Mouse (Mus musculus) granulocyte monocyte progenitor cell, adult 5-6 weeks (primary cell): ENCODE measurements around the gene Fam228a. TPM values are rescaled to one million over a fixed set of nuclear protein-coding genes. Genes with fewer than 3 reads are reported as not detected.
"Not testable (repeated sequence)": the region's sequence is repeated elsewhere in the genome, so short reads cannot be mapped to it uniquely, and the experiment has no call there.

Experiments
- ATAC-seq: replicated peaks from 2 replicates; pipeline ENCODE4 v1.8.0; 2016; ENCODE audit warnings: mild to moderate bottlenecking, moderate TSS enrichment, inconsistent platforms; ENCODE audit not compliant: poor library complexity, severe bottlenecking
- total RNA-seq, 2 experiments: library from RNA; stranded (forward) in 1 of 2; stranded (reverse) in 1 of 2; fragments of 200-712, 200-1000 nt in 1 of 2; fragments of >200 nt in 1 of 2; fragmentation: Nextera tagmentation in 1 of 2; gene quantifications; 2 replicates each; pipeline ENCODE4 v1.2.3; 2014 to 2017

The Fam228a gene
- total RNA-seq, 2 experiments from 2014 or later, result 0.26 TPM; not detected in 1

DNA sequence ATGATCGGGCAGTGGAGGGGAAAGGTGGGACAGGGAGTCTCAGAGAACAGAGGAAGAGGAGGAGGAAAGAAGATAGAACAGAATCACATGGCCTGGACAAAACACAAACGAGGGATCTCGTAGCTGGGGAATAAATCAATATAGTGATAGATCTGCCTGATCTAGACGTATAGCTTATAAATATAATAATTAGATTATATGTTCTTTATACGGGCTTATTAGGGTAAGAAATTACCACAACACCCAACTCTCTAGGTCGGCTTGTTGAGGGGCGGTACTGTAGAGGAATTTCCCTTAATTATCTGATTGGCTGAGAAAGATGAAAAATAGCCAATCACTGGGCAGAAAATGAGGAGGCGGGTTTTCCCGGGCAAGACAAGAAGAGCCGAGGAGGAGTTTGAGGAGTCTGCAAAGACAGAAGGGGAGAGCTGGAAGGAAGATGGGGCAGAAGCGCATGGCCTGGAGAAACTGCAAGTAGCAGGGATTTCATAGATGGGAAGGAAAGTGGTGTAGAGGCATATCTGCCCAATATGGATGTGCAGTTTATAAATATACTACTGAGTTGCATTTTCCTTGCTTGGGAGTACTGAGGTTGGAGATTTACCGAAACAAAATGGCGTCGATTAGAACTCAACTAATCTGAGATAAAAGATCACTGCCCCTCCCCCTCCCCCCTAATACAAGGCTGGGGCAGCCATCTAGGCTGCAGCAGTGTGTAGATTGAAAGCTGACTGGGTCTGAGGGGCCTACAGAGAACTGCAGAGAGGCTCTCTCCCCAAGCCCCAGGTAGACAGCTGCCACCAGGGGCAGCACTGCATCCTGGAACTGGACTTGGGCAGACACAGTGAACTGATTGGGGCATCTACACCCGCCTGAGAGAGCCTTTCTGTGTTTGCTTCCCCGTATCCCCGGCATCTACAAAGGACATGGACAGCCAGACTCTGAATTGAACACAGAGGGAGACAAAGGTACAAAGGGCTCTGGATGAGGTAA lies 18.2 kb downstream of the Fam228a start:
- ATAC-seq, result no peak

DNA sequence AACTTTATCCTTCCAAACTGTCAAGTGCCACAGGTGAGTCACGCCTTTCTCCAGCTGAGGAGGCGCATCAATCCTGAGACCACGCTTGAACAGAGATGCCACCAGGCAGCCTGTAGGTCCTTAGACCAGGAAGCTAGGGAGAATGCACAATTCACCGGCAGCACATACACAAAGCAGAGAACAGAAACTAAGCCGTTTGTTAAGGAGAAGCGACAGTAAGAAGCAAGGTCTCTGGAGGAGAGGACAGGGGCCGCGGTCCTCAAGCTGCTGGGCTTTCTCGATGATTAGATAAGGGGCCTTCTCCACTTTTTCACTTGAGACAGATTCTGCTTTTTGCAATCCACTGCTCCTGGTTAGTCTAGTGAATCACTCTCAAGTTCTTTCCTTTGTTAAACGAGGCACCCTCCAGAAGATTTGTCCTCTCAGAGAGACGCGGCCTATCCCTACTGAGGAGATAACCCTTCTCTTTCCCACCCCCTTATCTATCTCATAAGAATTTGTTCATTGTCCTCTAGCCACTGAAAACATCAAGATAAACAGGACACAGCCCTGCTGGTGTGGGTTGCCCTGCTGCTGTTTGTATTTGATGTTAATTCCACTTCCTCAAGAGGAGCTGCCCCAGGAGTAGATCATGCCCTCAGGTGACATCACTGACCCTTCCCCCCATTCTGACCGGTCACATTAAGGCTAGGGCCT lies 19.0 kb downstream of the Fam228a start:
- ATAC-seq, result peak; percentile 30; the same call in 1 of the 2 replicates

DNA sequence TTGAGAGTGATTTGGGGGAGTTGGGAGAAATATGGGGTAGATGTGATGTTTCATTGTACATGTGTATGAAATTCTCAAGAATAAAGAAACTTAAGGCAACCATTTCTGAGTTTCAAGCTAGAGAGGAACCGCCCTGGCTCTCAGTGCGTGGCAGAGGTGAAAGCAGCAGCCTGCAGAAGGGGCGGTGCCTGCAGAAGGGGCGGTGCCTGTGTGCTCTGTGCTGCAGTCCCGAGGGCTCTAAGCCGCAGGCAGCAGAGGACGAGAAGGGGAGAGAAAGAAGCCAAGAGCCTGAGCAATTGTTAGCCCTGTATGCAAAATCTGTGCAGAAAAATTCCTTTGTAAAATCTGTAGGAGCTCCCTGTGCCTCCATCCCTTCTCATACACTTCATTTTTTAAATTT lies 20.8 kb downstream of the Fam228a start:
- peak; percentile 92 for ATAC-seq

DNA sequence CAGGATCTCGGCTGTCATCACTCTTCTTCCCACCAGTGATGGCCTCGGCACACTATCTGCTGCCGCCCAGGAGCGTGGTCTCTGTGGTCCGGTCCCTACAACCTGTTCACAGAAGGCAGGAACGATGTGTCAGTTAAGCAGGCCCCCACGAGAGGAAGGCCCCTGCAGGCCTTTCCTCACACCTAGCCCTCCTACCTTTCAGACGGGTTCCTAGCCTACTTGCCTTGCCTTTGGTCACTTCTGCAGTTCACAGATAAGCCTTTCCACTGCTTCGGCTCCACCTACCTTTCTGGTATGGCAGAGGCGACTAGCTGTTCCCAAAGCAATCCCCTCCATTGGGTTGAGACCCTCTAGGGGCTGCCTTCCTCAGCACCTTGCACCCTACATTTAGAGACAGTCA lies 22.6 kb downstream of the Fam228a start:
- ATAC-seq, result no peak

DNA sequence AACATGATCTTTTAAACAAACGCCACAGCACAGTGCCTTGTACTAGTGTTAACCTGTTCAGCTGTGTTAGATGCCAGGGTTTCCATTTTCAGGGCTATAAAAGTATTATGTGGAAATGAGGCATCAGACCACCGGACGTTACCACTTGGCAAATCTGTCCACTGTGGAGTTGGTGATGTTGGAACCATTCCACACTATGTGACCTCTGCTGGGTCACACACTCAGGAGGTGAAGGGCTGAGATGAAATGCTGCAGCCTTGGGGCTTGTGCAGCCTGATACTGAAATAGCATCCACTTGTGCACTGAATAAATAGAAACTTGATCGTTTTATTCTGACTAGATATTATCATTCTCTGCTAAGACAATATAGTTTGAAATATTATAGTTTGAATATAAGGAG lies 24.9 kb downstream of the Fam228a start:
- no peak for ATAC-seq

DNA sequence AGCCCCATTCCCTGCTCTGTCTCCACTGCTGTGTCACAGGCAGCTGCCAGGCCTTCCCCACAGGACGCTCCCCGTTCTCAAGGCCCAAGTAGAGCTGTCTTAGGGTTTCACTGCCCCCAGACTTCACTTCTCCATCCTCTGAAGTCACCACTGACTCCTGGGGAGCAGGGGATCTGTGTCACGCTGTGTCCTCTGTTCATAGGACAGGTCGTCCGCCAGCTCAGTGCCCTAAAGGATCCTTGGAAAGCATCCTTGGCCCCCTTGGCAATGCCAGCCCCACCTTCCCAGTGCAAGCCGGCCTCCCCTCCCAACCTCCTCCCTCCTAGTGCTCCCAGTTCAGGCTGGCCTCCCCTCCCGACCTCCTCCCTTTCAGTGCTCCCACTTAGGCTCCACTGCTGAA lies 28.3 kb downstream of the Fam228a start:
- no peak for ATAC-seq

DNA sequence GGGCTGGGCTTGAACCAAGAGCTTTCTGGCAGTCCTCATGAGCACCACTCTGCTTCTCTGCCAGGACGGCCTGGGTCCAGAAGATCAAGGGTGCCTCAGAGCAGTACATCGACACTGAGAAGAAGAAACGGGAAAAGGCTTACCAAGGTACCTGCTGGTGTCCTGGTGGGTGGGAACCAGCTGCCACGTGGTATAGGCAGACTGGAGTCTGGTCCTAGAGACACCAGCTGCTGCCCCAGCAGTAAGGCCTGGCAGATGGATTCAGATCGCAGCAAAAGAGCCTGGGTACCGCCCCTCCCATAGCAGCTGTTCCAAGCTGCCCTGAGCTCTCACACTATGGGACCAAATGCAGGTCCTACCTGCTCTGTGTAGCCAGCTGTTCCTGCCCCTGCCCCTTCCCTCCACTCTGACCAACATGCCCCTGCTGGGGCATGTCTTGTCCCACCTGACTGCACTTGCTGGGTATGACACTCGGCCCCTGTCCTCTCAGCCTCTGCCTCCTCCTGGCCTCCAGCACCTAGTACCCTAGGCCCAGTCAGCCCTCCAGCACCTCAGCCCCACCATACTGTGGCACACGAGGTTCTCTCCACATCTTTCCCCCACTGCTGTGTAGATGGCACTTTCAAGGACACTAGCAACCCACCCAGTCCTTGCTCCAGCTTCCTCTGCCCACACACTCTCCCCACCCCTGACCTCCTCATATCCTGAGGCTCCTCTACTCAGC lies 29.2 kb downstream of the Fam228a start:
- no peak for ATAC-seq

DNA sequence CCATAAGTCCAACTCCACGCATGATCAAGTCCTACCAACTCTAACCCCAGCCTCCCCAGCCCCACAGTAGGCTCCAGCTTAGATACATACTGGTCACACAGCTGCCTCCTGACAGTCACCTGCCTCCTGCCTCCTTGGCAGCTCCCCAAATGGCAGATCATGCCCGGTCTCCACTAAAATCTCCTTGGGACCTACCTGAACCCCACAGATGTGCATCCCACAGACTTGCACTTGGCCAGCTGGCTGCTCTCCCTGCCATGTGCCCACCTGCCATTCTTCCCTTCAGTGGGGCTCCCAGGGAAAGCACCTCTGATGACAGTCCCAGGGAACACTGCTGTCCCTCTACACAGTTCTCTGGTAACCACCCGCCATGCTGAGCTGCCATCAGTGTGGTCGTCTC lies 29.9 kb downstream of the Fam228a start:
- no peak for ATAC-seq

DNA sequence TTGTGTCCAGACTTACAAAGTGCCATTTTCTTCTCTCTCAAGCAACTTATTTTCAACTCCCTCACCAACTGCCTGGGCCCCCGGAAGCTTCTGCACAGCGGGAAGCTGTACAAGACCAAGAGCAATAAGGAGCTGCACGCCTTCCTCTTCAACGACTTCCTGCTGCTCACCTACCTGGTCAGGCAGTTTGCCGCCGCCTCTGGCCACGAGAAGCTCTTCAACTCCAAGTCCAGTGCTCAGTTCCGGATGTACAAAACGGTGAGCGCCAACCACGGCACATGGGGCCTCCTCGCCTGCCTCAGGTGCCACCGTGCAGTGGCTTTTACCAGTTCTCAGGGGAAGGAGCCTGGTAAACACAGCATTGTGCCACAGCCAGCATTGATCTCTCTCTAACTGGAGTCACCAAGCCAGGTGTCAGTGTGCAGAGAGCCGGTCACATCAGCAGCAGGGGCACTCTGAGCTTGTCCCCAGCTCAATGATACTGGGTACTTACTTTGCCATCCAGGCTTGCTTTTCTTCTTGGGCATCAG lies 30.7 kb downstream of the Fam228a start:
- ATAC-seq, result no peak

DNA sequence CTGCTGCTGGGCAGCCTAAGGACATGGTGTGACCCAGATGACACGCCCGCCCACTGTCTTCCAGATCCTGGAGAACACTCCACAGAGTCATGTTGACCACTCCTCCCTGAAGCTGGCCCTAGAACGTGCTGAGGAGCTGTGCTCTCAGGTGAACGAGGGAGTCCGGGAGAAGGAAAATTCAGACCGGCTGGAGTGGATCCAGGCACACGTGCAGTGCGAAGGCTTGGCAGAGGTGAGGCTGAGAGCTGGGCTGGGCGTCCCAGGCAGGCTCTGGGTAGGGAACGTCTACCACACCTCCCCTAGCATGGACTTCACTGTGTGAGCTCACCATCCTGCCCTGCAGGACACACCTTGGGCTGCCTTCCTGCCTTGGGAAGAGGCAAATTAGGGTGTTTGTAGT lies 31.3 kb downstream of the Fam228a start:
- no peak for ATAC-seq

DNA sequence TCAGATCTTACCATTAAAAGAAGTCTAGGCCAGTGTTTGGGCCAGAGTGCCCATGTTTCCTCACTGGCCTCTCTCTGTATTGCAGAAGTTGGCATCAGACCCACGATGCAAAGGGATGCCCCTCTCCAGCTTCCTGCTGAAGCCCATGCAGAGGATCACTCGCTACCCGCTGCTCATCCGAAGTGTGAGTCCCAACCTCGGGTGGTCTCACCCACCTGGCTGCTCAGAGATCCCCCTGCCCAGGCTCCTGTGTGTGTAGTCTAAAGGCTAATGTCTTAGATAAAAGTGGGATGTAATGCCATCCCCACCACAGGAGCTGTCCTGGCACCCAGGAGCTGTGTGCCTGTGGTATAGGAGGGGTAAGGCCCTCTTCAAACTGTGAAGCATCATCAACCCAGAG lies 32.1 kb downstream of the Fam228a start:
- ATAC-seq, result no peak

DNA sequence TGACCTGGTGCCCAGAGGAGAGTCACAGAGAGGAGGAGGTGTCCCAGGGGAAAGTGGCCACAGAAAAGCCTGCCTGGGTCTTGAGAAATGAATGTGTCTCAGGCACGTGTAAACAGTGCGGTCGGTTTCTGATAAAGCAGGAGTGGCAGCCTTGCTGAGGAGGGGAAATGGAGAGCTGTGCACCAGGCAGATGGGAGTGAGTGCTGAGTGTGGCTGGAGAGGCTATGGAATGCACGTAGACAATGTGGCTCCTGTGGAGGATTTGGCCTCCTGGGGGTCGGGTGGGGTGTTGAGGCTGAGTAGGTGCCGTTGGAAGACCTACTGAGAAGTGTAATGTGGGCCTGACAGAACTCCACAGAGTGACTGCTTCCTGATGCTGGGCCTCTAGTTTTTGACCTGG lies 32.6 kb downstream of the Fam228a start:
- ATAC-seq, result not testable (repeated sequence)

DNA sequence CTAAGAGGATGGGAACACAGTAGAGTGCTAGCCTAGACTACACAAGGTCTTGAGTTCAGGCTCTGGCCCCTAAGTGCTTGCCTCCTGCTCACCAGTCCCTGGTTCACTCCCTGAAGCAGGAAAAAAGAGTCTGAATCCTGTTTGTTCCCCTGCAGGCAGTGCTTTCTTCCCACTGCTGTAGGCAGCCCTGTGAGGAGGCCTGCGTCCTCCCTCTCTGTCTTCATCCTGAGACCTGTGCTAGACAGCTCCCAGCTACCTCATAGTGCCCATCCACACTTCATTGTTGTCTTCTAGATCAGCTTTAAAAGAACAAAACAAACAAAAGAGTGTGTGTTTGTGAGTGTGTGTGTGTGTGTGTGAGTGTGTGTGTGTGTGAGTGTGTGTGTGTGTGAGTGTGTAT lies 43.7 kb downstream of the Fam228a start:
- ATAC-seq, result no peak

DNA sequence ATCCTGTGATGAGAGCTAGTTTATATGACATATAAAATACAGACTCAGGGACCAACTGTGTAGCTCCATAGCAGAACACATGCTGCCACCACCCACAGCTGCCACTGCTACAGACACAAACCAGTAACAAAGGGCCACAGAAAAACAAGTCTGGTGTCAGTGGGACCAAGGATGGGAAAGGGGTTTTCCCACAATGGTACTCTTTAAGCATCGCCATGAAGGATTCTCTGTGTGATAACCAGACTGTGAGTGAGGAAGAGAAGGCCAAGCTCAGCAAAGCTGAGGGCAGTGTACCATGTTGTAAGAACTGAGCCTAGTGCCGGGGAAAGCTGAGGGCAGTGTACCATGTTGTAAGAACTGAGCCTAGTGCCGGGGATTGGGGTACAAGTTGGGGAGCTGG lies 47.0 kb downstream of the Fam228a start:
- no peak for ATAC-seq

DNA sequence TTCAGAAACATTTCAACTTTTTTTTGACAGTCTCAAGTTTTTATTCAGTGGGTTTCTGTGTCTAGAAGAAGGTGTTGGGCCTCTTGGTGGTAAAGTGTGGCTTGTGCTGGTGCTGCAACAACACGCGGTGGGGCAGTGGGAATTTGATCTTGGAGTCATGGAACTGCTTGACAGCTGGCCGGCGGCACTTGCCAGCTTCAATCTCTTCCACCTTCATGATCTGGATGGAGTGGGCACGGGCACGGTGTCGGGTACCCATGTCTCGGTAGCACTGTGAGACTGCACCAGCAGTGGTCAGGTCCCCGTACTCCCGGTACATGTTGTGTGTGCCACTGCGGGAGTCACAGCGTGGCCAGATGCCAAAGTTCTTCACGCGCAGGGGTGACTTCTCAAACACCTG lies 48.9 kb downstream of the Fam228a start:
- ATAC-seq, result no peak

DNA sequence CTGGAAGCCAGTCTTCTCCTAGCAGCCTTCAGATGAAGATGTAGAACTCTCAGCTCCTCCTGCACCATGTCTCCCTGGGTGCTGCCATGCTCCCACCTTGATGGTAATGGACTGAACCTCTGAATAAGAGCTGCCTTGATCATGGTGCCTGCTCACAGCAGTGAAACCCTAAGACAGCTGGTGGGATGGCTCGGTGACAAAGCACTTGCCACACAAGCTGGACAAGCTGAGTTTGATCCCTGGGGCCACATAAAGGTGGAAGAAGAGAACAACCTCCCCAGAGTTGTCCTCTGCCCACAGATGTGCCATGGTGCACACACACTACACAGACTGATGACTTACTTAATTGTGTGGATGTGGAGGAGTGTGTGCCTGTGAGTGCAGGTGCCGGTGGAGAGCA lies 49.8 kb downstream of the Fam228a start:
- ATAC-seq, result no peak

DNA sequence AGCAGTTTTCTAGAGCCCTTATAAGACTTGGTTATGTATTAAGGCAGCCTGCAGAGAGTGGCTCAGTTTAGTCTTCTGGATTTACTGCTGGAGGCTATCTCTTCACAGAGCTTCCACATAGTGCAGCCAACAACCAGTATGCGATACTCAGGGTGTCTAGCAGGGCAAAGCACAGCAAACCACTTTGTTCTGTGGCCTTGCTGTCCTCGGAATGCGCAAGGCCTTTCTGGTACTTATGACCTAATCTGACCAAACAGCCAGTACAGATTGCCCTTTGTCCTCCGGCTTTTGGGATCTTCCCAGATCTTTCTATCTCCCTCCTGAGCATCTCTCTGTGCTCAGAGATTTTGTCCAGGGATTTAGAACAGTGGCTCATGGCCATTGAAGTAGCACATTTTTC lies 52.8 kb downstream of the Fam228a start:
- no peak for ATAC-seq

DNA sequence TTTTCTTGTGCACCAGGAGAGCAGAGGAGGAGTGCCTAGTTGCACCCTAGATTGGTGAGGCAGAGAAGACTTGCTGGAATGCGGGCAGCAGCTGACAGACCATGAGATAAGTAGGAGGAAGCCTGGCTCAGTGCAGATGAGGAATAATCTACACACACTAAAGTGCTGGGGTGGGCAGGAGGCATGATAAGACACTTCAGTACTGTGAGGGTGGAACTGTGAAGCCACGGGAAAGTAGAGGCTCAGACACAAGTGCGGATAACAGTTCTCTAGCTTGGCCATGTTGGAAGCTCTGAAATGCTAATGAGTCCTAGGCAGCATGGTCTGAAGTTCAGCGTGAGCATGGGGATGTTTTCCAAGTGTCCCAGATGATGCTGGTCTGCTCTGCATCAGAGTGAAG lies 58.3 kb downstream of the Fam228a start:
- ATAC-seq, result no peak

DNA sequence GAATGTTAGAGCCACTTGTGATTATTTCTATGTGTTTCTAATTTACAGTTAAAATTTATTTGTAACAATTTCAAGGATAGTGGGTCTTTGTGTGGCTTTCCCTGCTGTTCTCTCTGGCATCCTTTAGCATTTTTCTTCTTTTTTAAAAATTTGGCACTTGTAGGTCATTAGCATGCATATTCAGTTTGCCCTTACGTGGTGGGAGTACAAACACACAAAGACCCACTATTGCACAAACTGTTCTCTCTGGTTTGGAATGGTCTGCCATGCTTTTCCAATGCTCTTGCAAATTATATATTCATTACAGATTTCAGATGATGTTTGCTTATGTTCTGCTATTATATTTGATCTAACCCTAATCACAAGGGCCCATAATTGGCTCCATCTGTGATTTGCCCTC lies 61.9 kb downstream of the Fam228a start:
- ATAC-seq, result no peak

DNA sequence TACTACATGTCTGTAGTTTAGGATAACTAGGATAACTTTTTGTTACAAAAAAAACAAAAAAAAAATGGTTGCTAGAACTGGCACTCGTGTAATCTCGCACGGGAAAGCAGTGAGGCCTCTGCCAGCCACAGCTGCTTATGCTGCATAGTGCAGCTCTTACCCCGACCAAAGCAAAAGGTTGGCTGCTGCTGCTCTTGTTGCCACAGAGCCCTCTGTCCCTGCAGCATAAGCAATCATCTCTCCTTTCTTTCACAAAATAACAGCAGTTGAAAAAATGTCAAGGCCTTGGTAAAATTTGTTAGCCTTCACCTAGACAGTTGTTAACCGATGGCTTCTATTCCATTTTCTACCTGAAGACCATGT lies 72.6 kb downstream of the Fam228a start:
- no peak for ATAC-seq
